Mouse (Mus musculus): Measurements from ENCODE around the gene Clic5.

DNA sequence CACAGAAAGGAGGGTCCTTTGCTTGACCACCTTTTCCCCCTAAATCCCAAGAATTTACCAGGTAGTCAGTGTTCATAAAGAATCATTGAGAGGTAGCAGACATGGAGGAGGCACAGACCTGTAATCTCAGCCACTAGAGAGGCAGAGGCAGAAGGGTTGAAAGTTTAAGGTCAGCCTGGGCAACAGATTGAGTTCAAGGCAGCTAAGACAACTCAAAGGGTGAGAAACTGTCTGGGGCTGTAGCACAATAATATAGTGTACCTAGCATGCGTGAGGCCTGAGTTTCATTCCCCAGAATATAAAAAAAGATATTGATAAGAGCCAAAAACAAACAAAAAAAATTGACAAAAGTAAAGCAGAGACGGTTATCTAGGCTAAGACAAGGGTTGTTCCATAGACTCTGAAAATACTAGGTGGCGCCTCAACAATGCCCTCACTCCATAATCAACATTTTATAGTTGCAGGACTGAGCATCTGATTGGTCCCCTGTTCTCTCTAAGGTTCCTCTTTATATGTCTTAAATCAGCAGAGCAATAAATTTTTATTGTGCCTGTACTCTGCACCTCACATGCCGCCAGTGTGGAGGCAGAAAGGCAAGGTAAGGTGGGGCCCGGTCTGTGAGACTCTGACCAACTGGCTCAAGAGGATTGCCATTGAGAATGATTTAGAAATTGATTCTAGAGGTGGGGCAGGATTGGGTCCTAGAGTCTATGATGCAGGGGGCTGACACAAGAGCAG lies 40.1 kb upstream of the Clic5 start:
- no peak for TF ChIP-seq CTCF (IDR thresholded peaks at IDR 0.05; ENCODE audit: borderline replicate concordance, extremely low read depth, insufficient read depth, insufficient read length)
- TF ChIP-seq POLR2A (IDR thresholded peaks at IDR 0.05; ENCODE audit: borderline replicate concordance, extremely low read depth, insufficient read depth, insufficient read length, poor library complexity, severe bottlenecking) = no peak
